Mouse (Mus musculus) liver, postnatal 0 days (tissue): Measurements from ENCODE around the gene Lonp1. TPM values are rescaled to one million over a fixed set of nuclear protein-coding genes. Genes with fewer than 3 reads are reported as not detected.

Experiments
- ATAC-seq: fragments of 200-750 bp; cut with Nextera tagmentation; 2 replicates; pipeline ENCODE4 v1.8.0; 2017; ENCODE audit warnings: mild to moderate bottlenecking, moderate library complexity
- DNase-seq: peaks from one replicate; pipeline ENCODE4 v3.0.0-alpha.2; 2016
- H3K27ac ChIP-seq: fragments of 300-500 bp; sonication (generic); 2 replicates; pipeline ENCODE4 v1.5.1; 2014; ENCODE audit warnings: antibody characterized with exemption, moderate library complexity, mild to moderate bottlenecking, low read depth
- H3K27me3 ChIP-seq: fragments of 300-500 bp; sonication (generic); 2 replicates; pipeline ENCODE4 v1.6.1; 2014; ENCODE audit warnings: low read length, control low read depth, mixed read lengths; ENCODE audit not compliant: insufficient read depth
- H3K36me3 ChIP-seq: fragments of 300-500 bp; sonication (generic); replicated peaks from 2 replicates; pipeline ENCODE4 v1.6.1; 2014; ENCODE audit warnings: mild to moderate bottlenecking, control low read depth, low read length, moderate library complexity, mixed read lengths; ENCODE audit not compliant: insufficient read depth
- H3K4me1 ChIP-seq: fragments of 300-500 bp; sonication (generic); 2 replicates; pipeline ENCODE4 v1.6.1; 2014; ENCODE audit warnings: antibody characterized with exemption, mild to moderate bottlenecking, control low read depth; ENCODE audit not compliant: insufficient read depth
- H3K4me2 ChIP-seq: fragments of 300-500 bp; sonication (generic); 2 replicates; pipeline ENCODE4 v1.6.1; 2014; ENCODE audit warnings: low read depth, mild to moderate bottlenecking, low read length, moderate library complexity, mixed read lengths
- H3K4me3 ChIP-seq: fragments of 300-500 bp; sonication (generic); 2 replicates; pipeline ENCODE4 v1.5.1; 2014; ENCODE audit warnings: low read depth, low read length
- H3K9ac ChIP-seq: fragments of 300-500 bp; sonication (generic); replicated peaks from 2 replicates; pipeline ENCODE4 v1.6.1; 2014; ENCODE audit warnings: mild to moderate bottlenecking, moderate library complexity
- H3K9me3 ChIP-seq: fragments of 300-500 bp; sonication (generic); 2 replicates; pipeline ENCODE4 v1.6.1; 2016; ENCODE audit warnings: mild to moderate bottlenecking, control low read depth, low read length, mixed read lengths
- CTCF ChIP-seq: sonication (generic); IDR thresholded peaks from 2 replicates; pipeline ENCODE4 v1.5.1; 2016; ENCODE audit warnings: antibody characterized with exemption, low read depth
- EP300 ChIP-seq: IDR thresholded peaks from 2 replicates; pipeline ENCODE4 v1.6.1; 2016; ENCODE audit warnings: antibody characterized with exemption, low read depth, mild to moderate bottlenecking
- WGBS: fragments of 180-500 bp; shearing (Covaris S2); extraction: QIAGEN DNeasy Blood & Tissue Kit; methylation state at CpG from one replicate; pipeline ENCODE4 v1.1.7; 2014; ENCODE audit not compliant: insufficient replicate concordance; 5-methylcytosine and 5-hydroxymethylcytosine counted together
- polyA plus RNA-seq: library from polyadenylated mRNA; unstranded; fragments of >200 nt; fragmentation: Nextera tagmentation; extraction: Ambion mirVana; gene quantifications from 2 replicates; pipeline ENCODE4 v1.2.1, GENCODE M21; 2015

Gene Lonp1
- polyA plus RNA-seq, 1 experiment from 2014 or later = 31.9 TPM

- 94% methylated on average over 3 of the region's 3 CpGs for WGBS
- H3K4me1 ChIP-seq = peaks cover 9% of the 10 kb centered on the region
- H3K4me2 ChIP-seq = no peak overlapping the region
- TF ChIP-seq EP300 (no peak), CTCF (no peak)
- no peaks in the 10 kb centered on the region for H3K9me3 ChIP-seq
- no peak overlapping the region for H3K9ac ChIP-seq
- H3K27ac ChIP-seq = no peak overlapping the region
- ATAC-seq = no peak
- no peak overlapping the region for H3K4me3 ChIP-seq
- no peak for DNase-seq
- H3K36me3 ChIP-seq = peaks cover 78% of the 10 kb centered on the region
- H3K27me3 ChIP-seq = no peaks in the 10 kb centered on the region
These were observed 22.3 kb downstream of the Lonp1 start for GRCm38 (mm10) chr17:56604422-56604821.

GRCm38 (mm10) chr17:56604070-56604380 is 22.7 kb downstream of the Lonp1 start:
- no peak for ATAC-seq
- Histone ChIP-seq H3K27ac (no peak overlapping the region), H3K4me3 (no peak overlapping the region), H3K9me3 (no peaks in the 10 kb centered on the region), H3K27me3 (no peaks in the 10 kb centered on the region), H3K4me1 (peaks cover 9% of the 10 kb centered on the region), H3K4me2 (no peak overlapping the region), H3K9ac (no peak overlapping the region), H3K36me3 (peaks cover 81% of the 10 kb centered on the region)
- no peak for DNase-seq
- WGBS = 90% methylated on average over 9 of the region's 9 CpGs
- TF ChIP-seq CTCF = no peak
- no peak for TF ChIP-seq EP300

DNA sequence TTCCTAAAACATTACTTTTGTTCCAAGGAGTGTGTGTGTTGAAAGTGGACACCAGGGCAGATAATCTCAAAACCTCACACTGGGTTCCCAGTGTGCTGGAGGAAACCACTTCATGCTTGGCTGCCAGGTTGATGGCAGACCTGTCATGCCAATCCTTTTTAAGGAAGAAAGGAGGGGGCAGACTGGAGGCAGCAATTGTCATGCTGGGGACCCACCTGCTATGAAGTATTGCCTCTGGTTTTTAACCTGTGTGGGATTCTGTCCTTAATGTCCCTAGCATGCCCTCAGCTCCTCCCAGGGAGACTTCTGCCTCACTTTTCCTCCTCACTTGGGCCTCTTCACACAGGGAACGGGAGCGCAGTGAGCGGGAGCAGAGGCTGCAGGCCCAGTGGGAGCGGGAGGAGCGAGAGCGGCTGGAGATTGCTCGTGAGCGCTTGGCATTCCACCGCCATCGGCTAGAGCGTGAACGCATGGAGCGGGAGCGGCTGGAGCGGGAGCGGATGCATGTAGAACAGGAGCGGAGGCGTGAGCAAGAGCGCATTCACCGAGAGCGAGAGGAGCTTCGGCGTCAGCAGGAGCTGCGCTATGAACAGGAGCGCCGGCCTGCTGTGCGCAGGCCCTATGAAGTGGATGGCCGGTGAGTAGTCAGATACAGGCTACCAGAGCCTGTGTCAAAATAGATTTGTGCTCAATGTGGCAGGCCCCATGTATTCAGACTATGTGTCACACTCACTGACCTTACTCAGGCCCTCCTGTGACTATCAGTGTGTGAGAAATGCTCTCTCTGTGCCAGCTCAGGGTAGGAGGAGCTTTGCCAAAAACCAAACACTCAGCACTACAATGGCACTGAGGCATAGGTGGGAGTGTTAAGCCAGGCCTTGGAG is 23.3 kb downstream of the Lonp1 start:
- peaks cover 81% of the 10 kb centered on the region for H3K36me3 ChIP-seq
- ATAC-seq (no peak), DNase-seq (no peak)
- no peak overlapping the region for H3K4me3 ChIP-seq
- WGBS = 96% methylated on average over 28 of the region's 28 CpGs
- H3K4me2 ChIP-seq = no peak overlapping the region
- no peaks in the 10 kb centered on the region for H3K9me3 ChIP-seq
- no peaks in the 10 kb centered on the region for H3K27me3 ChIP-seq
- peaks cover 3% of the 10 kb centered on the region for H3K4me1 ChIP-seq
- H3K27ac ChIP-seq = no peak overlapping the region
- no peak overlapping the region for H3K9ac ChIP-seq
- TF ChIP-seq CTCF (no peak), EP300 (no peak)

- WGBS = 90% methylated on average over 8 of the region's 8 CpGs
- H3K9me3 ChIP-seq = no peaks in the 10 kb centered on the region
- no peaks in the 10 kb centered on the region for H3K4me1 ChIP-seq
- peaks cover 87% of the 10 kb centered on the region for H3K36me3 ChIP-seq
- TF ChIP-seq EP300 (no peak), CTCF (no peak)
- ATAC-seq (no peak), DNase-seq (no peak)
- no peak overlapping the region for H3K4me3 ChIP-seq
- H3K9ac ChIP-seq = no peak overlapping the region
- no peak overlapping the region for H3K27ac ChIP-seq
- H3K4me2 ChIP-seq = no peak overlapping the region
- no peaks in the 10 kb centered on the region for H3K27me3 ChIP-seq
These were observed 33.0 kb downstream of the Lonp1 start for GRCm38 (mm10) chr17:56593527-56594271.

DNA sequence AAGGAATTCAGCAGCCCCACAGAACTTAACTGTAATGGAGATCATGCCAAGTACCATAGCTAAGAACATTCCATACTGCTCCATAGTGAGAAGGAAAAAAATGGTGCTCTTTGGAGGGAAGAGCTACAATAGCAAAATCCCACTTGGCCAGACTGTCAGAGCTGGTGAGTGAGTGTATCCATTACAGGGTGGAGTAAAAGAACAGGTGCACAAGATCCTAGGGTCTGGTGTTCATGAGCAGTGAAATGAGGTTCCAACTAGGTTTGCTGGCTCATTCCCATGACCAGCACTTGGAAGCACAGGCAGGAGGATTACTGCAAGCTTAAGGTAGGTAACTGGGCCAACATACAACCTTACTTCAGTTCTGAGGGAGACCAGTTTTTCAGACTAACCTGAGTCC is 34.1 kb downstream of the Lonp1 start:
- TF ChIP-seq EP300 = no peak
- no peak for TF ChIP-seq CTCF
- no peak for ATAC-seq

GRCm38 (mm10) chr17:56588921-56589320 is 37.8 kb downstream of the Lonp1 start:
- 92% methylated on average over 4 of the region's 4 CpGs for WGBS
- Histone ChIP-seq H3K9ac (no peak overlapping the region), H3K27me3 (no peaks in the 10 kb centered on the region), H3K36me3 (peaks cover 65% of the 10 kb centered on the region), H3K9me3 (no peaks in the 10 kb centered on the region), H3K4me1 (peaks cover 16% of the 10 kb centered on the region), H3K4me3 (no peak overlapping the region), H3K4me2 (no peak overlapping the region), H3K27ac (no peak overlapping the region)
- no peak for DNase-seq
- no peak for ATAC-seq
- TF ChIP-seq EP300 = no peak
- no peak for TF ChIP-seq CTCF

More for the DNA sequence above, 34.1 kb downstream of the Lonp1 start:
- no peak overlapping the region for H3K9ac ChIP-seq
- no peak overlapping the region for H3K27ac ChIP-seq
- peaks cover 92% of the 10 kb centered on the region for H3K36me3 ChIP-seq
- H3K9me3 ChIP-seq = no peaks in the 10 kb centered on the region
- no peaks in the 10 kb centered on the region for H3K27me3 ChIP-seq
- H3K4me3 ChIP-seq = no peak overlapping the region
- no peak for DNase-seq
- H3K4me1 ChIP-seq = no peaks in the 10 kb centered on the region
- no peak overlapping the region for H3K4me2 ChIP-seq
